8 mouse cellular contexts compared by ENCODE assay signal in the genomic region with DNA sequence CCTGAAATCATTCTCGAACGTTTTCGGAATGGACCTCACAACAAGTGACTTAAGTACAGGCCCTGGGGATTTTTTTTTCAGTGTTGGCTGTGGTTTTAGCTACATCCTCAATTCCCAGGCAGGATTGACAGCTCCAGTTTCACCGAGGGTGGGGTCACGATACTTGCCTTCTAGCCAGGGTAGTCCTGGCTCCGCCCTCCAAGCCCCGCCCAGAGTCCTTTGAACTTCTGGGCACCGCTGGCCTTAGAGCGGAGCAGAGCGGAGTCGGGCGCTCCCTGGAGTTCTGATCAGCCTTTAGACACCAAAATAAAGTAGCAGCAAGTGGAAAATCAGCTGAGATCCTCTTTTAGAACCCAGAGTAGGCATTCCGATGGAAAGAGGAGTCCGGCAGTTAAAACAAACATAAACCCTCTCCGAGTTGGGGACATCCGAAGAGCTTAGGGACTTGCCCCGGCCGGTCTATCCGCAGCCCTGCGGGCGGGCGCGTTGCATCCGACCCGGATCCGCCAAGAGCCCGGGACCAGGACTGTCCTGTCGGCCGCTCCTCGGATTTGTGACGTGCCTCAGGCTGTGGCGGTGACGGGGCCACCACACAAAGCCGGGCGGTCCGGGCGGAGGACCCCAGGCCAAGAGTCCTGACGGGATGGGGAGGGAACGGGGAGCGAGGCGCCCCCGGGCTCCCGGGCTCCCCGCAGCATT. TPM values are rescaled to one million over a fixed set of nuclear protein-coding genes. Genes with fewer than 3 reads are reported as not detected.
A peak's percentile ranks its signal among the peaks of the same experiment; 100 is the strongest.
DNase-seq lines count a peak whose midpoint lies in the region; ATAC-seq lines count a peak whose summit lies in the region.

No protein-coding gene starts in this region.

- peak overlapping the region; percentile 93 for H3K27ac ChIP-seq in forebrain, embryonic 10.5 days
- peak overlapping the region; percentile 92 for H3K27ac ChIP-seq in heart, embryonic 15.5 days
- H3K27ac ChIP-seq in liver, embryonic 13.5 days: peak overlapping the region; percentile 96
- H3K27ac ChIP-seq in stomach, embryonic 14.5 days (ENCODE audit: low read length): peak overlapping the region; percentile 94

- no peaks in the 10 kb centered on the region for H3K36me3 ChIP-seq in forebrain, embryonic 10.5 days (replicated peaks)
- no peaks in the 10 kb centered on the region for H3K36me3 ChIP-seq in heart, embryonic 15.5 days
- no peaks in the 10 kb centered on the region for H3K36me3 ChIP-seq in liver, embryonic 13.5 days
- H3K36me3 ChIP-seq in stomach, embryonic 14.5 days (ENCODE audit: control insufficient read depth, insufficient read depth, low read length): no peaks in the 10 kb centered on the region

- WGBS in forebrain, embryonic 10.5 days: under 1% methylated on average over 44 of the region's 44 CpGs
- under 1% methylated on average over 41 of the region's 44 CpGs for WGBS in heart, embryonic 15.5 days
- under 1% methylated on average over 44 of the region's 44 CpGs for WGBS in liver, embryonic 13.5 days (ENCODE audit: insufficient replicate concordance)
- WGBS in stomach, embryonic 14.5 days: under 1% methylated on average over 42 of the region's 44 CpGs

- peak overlapping the region; percentile 75 for H3K4me3 ChIP-seq in forebrain, embryonic 10.5 days
- peak overlapping the region; percentile 76 for H3K4me3 ChIP-seq in heart, embryonic 15.5 days
- H3K4me3 ChIP-seq in liver, embryonic 13.5 days (replicated peaks): peak overlapping the region; percentile 87
- H3K4me3 ChIP-seq in stomach, embryonic 14.5 days (ENCODE audit: low read depth, low read length): peak overlapping the region; percentile 54

- H3K4me1 ChIP-seq in forebrain, embryonic 10.5 days: peaks cover 40% of the 10 kb centered on the region
- peaks cover 23% of the 10 kb centered on the region for H3K4me1 ChIP-seq in heart, embryonic 15.5 days (replicated peaks)
- H3K4me1 ChIP-seq in liver, embryonic 13.5 days (replicated peaks): peaks cover 50% of the 10 kb centered on the region
- peaks cover 11% of the 10 kb centered on the region; the same call in 1 of the 2 replicates for H3K4me1 ChIP-seq in stomach, embryonic 14.5 days (ENCODE audit: control insufficient read depth, insufficient read depth, low read length)

- peak overlapping the region; percentile 96 for H3K4me2 ChIP-seq in heart, embryonic 15.5 days
- peak overlapping the region; percentile 100 for H3K4me2 ChIP-seq in liver, embryonic 13.5 days
- H3K4me2 ChIP-seq in stomach, embryonic 14.5 days (replicated peaks; ENCODE audit: low read depth, low read length): peak overlapping the region; percentile 87

- peak; percentile 64 to 77 for DNase-seq in CD8-positive naive resting alpha-beta T cell, adult 2 months (ENCODE audit: low read depth in 2 of 2, low spot score in 2 of 2)
- DNase-seq in c-Kit-negative CD71-positive TER-119-positive erythroid progenitor cells, embryonic 14.5 days (ENCODE audit: low read depth, low spot score): peak; percentile 92
- peak; percentile 86 for DNase-seq in forebrain, embryonic 10.5 days (ENCODE audit: extremely low spot score, low spot score)
- peak; percentile 98 to 99 for DNase-seq in kidney, postnatal 25 days
- peak; percentile 93 for DNase-seq in liver, embryonic 13.5 days
- DNase-seq in natural killer cell, adult 2 months (ENCODE audit: low spot score in 2 of 2): peak; percentile 87 to 90

- peak; percentile 82 for ATAC-seq in heart, embryonic 15.5 days (replicated peaks; ENCODE audit: insufficient number of reproducible peaks, insufficient read depth, low FRiP score, low read depth)
- peak; percentile 85 for ATAC-seq in liver, embryonic 13.5 days (ENCODE audit: low read depth)
- peak; percentile 80 for ATAC-seq in stomach, embryonic 14.5 days (ENCODE audit: insufficient number of reproducible peaks, insufficient read depth, low FRiP score, low read depth)

- peak overlapping the region; percentile 87 for H3K9ac ChIP-seq in heart, embryonic 15.5 days
- peak overlapping the region; percentile 92 for H3K9ac ChIP-seq in liver, embryonic 13.5 days
- H3K9ac ChIP-seq in stomach, embryonic 14.5 days (replicated peaks; ENCODE audit: low read depth, low read length): peak overlapping the region; percentile 74

- no peaks in the 10 kb centered on the region for H3K9me3 ChIP-seq in forebrain, embryonic 10.5 days
- H3K9me3 ChIP-seq in heart, embryonic 15.5 days (replicated peaks): no peaks in the 10 kb centered on the region
- H3K9me3 ChIP-seq in liver, embryonic 13.5 days (replicated peaks): no peaks in the 10 kb centered on the region
- no peaks in the 10 kb centered on the region for H3K9me3 ChIP-seq in stomach, embryonic 14.5 days (ENCODE audit: control insufficient read depth, low read depth, low read length)

- peaks cover 69% of the 10 kb centered on the region for H3K27me3 ChIP-seq in forebrain, embryonic 10.5 days (ENCODE audit: poor library complexity, severe bottlenecking)
- peaks cover 29% of the 10 kb centered on the region for H3K27me3 ChIP-seq in heart, embryonic 15.5 days
- 0 out of 2 replicates have a peak, but pooled peaks cover 5% of the 10 kb centered on the region for H3K27me3 ChIP-seq in liver, embryonic 13.5 days
- peaks cover 10% of the 10 kb centered on the region for H3K27me3 ChIP-seq in stomach, embryonic 14.5 days (ENCODE audit: control insufficient read depth, insufficient read depth, low read length)

RNA-seq across cellular contexts. Expression of gene Ttc7, which starts 0.5 kb away (rescaled TPM):
- 2.9 and 3.9 TPM in 2 replicates for polyA plus RNA-seq in forebrain, embryonic 10.5 days (2016; fragmentation: Nextera tagmentation; extraction: Ambion mirVana)
- 2.8 and 7.1 TPM in 2 replicates for polyA plus RNA-seq in heart, embryonic 15.5 days (2015; fragmentation: Nextera tagmentation; extraction: Ambion mirVana)
- polyA plus RNA-seq in liver, embryonic 13.5 days (2015; fragmentation: Nextera tagmentation; extraction: Ambion mirVana): 9.5 and 11.0 TPM in 2 replicates
- 4.6 and 5.9 TPM in 2 replicates for polyA plus RNA-seq in stomach, embryonic 14.5 days (2014; fragmentation: Nextera tagmentation; extraction: Ambion mirVana)

RNA-seq across cellular contexts. Expression of gene Mcfd2, which starts 16.4 kb away (rescaled TPM):
- 72.8 and 74.5 TPM in 2 replicates for polyA plus RNA-seq in forebrain, embryonic 10.5 days (2016; fragmentation: Nextera tagmentation; extraction: Ambion mirVana)
- polyA plus RNA-seq in heart, embryonic 15.5 days (2015; fragmentation: Nextera tagmentation; extraction: Ambion mirVana): 77.6 and 88.6 TPM in 2 replicates
- polyA plus RNA-seq in liver, embryonic 13.5 days (2015; fragmentation: Nextera tagmentation; extraction: Ambion mirVana): 50.2 and 53.9 TPM in 2 replicates
- polyA plus RNA-seq in stomach, embryonic 14.5 days (2014; fragmentation: Nextera tagmentation; extraction: Ambion mirVana): 82.6 and 93.6 TPM in 2 replicates

Comparison
In these comparisons a context has a peak if more than half of its experiments do, and no peak if none do; other contexts are left out.
1. Peak in every context shown above with its lines: DNase-seq, ATAC-seq, H3K4me3 ChIP-seq and H3K27ac ChIP-seq.